Comparison of ENCODE assay signal across 23 mouse cellular contexts in the genomic region with DNA sequence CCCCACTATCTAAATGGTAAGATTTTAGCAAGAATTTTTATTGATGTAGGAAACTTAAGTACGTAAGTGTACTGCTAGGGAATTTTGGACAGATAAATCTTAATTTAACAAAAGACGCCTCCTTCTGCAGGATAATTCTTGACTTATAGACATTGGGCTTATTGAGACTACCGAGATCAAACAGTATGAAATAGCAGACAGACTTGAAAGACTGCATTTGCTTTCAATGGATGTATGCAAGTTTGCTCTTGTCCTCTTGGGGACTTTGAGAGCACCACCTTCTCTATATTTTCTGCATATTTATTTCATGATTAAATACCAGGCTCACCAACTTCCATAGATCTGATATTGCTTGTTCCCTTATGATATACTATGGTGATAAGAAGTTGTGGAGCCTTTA.
"Had no signal": no experiment of that assay in that cellular context is flagged by ENCODE, and none has a peak within 500 bp of the region (broad histone marks: within the 10 kb centered on the region; RNA-seq: fewer than 3 reads in every experiment).

No protein-coding gene starts in this region.

- H3K27me3 ChIP-seq: heart, embryonic 12.5 days; hindbrain, embryonic 12.5 days; intestine, embryonic 15.5 days; limb, embryonic 12.5 days had no signal

- H3K4me3 ChIP-seq: heart, adult 2 months; heart, embryonic 10.5 days; heart, embryonic 12.5 days; hindbrain, embryonic 10.5 days; hindbrain, embryonic 12.5 days; intestine, embryonic 15.5 days; layer of hippocampus, adult 2 months; left cerebral cortex, adult 2 months; limb, embryonic 10.5 days; limb, embryonic 12.5 days had no signal

- ATAC-seq: hindbrain, embryonic 16.5 days; inflammation-experienced regulatory T-cells, adult 6 months; intestine, embryonic 15.5 days; intestine, postnatal 0 days had no signal

- H3K4me1 ChIP-seq: heart, embryonic 10.5 days; hindbrain, embryonic 10.5 days; hindbrain, embryonic 12.5 days; intestine, embryonic 15.5 days; limb, embryonic 10.5 days; limb, embryonic 12.5 days had no signal

- H3K27ac ChIP-seq: heart, adult 2 months; heart, embryonic 10.5 days; hindbrain, embryonic 10.5 days; hindbrain, embryonic 12.5 days; hindbrain, embryonic 14.5 days; intestine, embryonic 15.5 days; layer of hippocampus, adult 2 months; left cerebral cortex, adult 2 months; limb, embryonic 10.5 days; limb, embryonic 12.5 days had no signal

- DNase-seq: gastrocnemius, postnatal 14 days; gastrocnemius, postnatal 36 days; heart, adult 11 months; heart, adult 2 months; kidney, adult 18-20 months; kidney, adult 8-10 months; kidney, postnatal 10 days; kidney, postnatal 25 days; kidney, postnatal 4 days; liver had no signal

- H3K36me3 ChIP-seq: heart, embryonic 10.5 days; heart, embryonic 12.5 days; hindbrain, embryonic 10.5 days; hindbrain, embryonic 12.5 days; intestine, embryonic 15.5 days; limb, embryonic 10.5 days; limb, embryonic 12.5 days had no signal

- H3K9ac ChIP-seq: heart, embryonic 12.5 days; hindbrain, embryonic 12.5 days; hindbrain, embryonic 14.5 days; intestine, embryonic 15.5 days; limb, embryonic 12.5 days had no signal

- H3K9me3 ChIP-seq: heart, embryonic 10.5 days; hindbrain, embryonic 10.5 days; hindbrain, embryonic 12.5 days; intestine, embryonic 15.5 days; limb, embryonic 10.5 days had no signal

- H3K4me2 ChIP-seq: heart, embryonic 12.5 days; hindbrain, embryonic 12.5 days; hindbrain, embryonic 14.5 days; intestine, embryonic 15.5 days; limb, embryonic 12.5 days had no signal
